Mouse (Mus musculus) fibroblast of lung, adult 2 months (primary cell): ENCODE results near the gene Mrpl33.
A peak's percentile ranks its signal among the peaks of the same experiment; 100 is the strongest.
"Not testable (repeated sequence)": the region's sequence is repeated elsewhere in the genome, so short reads cannot be mapped to it uniquely, and the experiment has no call there.

Experiments
- DNase-seq: peaks from one replicate; pipeline ENCODE4 v3.0.0-alpha.2; 2011; ENCODE audit warnings: low read depth

Mrpl33 gene

DNA sequence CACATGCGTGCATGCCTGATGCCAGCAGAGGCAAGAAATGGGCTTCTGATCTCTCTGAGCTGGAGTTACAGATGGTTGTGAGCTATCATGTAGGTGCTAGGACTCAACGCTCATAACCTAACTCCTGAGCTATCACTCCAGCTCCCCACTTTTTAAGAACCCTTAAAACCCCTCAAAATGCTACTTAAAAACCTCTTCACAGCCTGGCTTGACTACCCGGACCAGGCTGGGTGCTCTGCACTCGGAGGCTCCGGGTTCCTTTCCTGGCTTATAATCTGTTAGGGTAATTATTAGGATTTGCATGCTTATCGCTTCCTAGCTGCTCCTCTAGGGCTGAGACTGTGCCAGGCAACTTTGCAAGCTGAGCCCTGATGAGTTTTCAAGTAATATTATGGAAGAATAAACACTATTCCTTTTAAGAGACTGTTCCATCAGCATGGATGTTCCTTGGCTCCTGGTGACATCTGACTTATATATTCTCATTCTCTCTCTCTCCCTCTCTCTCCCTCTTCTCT is 752 bp downstream of the Mrpl33 start:
- no peak for DNase-seq

DNA sequence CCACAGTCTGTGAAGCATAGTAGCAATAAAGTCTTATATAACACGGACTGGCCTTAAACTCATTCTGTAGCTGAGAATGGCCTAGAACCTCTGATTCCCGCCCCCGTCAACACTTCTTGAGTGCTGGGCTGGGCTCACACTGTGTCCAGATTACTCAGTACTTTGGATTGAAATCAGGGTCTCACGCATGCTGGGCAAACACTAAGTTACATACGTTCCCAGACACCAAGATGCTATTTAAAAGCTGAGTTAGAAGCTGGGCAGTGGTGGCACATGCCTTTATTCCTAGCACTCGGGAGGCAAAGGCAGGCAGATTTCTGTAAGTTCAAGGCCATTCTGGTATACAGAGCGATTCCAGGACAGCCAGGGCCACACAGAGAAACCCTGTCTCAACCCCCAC is 1.4 kb downstream of the Mrpl33 start:
- DNase-seq, result peak; percentile 59

DNA sequence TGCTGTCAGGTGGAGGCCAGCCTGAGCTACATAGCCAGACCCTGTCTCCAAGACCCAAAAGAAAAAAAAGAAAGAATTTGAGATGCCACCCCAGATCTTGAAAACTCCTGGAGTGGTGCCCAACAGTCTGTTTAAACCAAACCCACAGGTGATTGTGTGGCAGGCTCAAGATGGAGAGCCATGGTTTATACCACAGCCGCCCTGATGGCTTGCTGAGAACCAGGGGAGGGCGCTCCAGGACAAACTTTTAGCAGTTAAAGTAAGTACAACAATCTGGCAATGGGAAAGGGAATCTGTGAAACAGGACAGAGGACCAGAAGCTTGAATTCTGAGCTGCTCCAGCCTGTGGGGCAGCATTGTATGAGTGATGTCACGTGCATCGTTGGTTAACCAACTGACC is 1.8 kb downstream of the Mrpl33 start:
- DNase-seq, result no peak

DNA sequence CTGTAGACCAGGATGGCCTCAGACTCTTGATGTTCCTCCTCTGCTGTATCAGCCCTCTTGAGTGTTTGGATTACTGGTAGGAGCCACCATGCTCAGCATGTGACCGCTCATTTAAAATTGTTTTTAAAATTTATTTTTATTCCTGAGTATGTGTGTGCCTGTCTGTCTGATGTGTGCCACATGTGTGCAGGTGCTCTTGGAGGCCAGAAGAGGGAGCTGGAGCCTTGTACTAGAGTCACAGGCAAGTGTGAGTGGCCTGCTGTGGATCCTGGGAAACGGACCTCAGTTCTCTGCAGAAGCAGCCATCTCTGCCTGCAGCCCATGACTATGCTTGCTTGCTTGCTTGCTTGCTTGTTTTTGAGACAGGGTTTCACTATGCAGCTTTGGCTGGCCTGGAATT is 2.4 kb downstream of the Mrpl33 start:
- no peak for DNase-seq

DNA sequence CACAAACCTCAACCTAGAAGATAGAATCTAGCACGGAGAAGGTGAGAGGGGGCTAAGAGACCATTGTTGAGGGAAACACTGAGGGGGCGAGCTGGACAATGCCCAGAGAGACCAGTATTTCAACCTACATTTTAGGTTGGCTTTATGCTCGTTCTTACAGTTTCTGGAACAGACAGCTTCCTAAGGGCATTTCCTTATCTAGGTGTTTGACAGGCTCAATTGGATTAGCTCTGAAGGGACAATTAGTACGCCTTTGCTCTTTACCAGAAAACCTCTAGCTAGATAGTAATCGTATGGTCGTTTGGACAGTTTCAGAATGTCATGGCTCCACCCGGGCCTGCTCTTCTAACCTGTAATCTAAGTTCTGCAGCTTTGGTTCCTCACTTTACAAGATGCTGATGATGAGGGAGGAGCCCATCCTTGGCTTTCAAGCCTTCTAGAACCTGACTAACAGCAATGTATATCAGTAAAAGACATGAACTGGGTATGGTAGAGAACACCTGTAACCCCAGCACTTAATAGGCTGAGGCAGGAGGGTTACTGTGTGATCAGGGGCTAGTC is 4.5 kb downstream of the Mrpl33 start:
- no peak for DNase-seq

DNA sequence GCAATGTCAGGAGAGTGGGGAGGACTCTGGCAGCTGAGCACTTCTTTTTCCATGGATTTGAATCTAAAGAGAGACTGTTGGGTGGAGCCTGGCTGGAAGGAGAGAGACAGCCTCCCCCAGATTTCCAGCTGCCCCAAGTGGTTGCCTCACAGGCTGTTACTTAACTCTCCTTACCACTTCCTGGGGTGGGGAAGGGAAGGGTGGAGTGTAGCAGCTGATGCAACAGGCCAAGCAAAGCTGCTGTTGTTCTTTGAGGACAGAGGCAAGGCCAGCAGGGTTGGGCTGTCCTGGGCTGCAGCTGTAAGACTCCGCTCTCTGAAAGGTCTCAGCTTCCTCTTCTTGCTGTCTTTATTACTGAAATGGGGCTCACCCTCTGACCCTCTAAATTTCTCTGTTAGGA is 5.6 kb downstream of the Mrpl33 start:
- peak; percentile 92 for DNase-seq

DNA sequence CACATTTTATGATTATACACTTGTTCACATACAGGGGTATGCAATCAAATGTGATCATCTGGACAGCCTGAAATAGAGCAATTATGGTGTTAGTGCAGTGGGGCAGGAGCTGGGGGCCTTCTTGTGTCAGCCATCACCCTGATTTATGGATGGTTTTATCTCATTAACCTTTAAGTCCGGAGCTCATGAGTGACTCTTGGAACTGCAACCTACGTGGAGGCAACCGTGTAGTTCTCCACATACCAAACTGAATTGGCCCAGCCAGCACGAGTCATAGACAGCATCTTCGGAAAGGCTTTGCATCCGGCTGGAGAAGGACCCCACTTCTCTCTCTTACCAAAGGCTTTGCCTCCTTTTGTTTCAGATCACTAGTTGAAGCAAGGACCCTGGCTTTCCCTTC is 7.0 kb downstream of the Mrpl33 start:
- no peak for DNase-seq

DNA sequence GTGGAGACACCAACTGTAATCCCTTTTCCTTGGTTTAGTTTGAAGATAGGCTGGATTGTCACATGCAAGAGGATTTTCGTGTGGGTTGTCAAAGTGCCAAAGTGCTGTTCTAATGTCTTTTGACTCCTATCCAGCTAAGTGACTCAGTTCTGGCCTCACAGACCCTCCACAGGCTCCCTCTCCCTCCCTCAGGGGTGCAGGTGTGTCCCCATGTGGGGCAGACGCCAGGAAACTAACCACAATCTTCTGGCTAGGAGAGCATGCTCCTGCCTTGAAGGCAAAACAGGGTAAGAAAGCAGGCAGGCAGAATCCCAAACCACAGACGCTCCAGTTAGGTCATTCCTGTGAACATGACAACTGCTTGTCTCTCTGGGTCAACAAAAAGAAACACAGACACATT is 9.4 kb downstream of the Mrpl33 start:
- DNase-seq, result peak; percentile 97

DNA sequence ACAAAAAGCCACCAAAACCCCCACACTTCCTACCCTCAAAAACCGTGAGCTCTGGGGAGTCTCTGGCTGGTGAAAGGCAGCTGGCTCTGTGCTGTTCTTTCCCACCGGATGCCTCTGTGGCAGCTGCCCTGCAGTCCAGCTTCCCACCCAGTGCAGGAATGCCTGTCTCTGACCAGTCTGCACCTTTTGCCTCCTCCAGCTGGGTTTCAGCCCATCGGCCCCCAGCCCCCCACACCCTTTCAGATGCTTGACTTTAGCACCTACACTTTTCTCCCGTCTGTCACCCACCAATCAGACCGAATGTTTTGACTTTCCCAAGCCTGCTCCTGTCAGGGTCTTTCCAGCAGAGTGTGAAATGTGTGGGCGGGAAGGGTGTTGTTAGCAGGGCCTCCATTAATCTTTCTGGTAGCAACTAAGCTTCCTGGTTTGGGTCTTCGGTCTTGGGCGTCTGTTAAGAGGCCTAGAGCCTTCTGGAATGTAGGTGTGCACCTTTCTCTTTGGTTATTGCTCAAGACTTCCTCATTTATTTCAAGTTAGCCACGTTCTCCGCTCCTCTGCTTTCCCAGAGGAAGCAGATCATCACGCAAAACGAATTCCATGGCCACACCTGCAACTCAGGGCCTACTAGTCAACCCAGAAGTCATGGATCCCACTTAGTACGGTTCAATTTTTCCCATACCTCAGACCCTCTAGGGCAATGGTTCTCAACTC is 13.8 kb downstream of the Mrpl33 start:
- DNase-seq, result no peak

DNA sequence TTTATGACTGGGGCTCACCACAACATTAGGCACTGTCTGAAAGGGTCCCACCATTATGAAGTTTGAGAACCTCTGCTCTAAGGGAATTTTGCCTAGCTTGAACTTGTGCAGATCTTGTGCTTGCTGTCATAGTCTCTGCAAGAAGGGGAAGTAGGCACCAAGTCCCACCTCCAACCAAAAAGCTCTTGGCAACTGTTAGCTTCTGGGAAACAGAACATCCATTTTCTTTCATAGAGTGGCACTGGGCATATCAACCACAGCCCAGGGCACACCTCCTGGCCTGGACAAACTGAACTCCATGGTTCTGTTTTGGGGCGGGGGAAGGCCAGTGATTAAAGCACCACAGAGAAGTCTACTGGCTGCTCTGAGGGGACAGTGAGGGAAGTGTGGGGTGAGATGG is 14.5 kb downstream of the Mrpl33 start:
- DNase-seq, result no peak

DNA sequence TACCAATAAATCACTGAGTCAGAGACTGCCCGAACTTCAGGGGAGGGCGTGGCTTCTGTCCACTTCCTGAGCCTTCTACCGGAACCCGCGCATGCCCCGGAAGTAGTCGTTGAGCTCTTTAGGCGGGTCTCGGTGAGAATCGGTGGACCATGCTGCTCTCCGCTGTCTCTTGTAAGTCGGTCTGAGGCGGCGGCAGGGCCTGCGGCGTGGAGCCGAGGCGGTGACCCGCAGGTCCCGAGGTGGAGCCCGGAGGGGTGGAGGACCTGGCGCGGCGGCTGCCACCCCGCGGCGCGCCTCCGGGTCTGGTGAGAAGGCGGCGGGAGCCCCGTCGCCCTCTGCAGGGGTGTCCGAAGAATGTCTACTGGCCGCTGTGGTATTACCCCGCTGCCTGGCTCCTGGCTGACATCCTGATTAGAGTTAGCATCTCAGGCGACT is 17.1 kb downstream of the Mrpl33 start:
- peak; percentile 60 for DNase-seq

DNA sequence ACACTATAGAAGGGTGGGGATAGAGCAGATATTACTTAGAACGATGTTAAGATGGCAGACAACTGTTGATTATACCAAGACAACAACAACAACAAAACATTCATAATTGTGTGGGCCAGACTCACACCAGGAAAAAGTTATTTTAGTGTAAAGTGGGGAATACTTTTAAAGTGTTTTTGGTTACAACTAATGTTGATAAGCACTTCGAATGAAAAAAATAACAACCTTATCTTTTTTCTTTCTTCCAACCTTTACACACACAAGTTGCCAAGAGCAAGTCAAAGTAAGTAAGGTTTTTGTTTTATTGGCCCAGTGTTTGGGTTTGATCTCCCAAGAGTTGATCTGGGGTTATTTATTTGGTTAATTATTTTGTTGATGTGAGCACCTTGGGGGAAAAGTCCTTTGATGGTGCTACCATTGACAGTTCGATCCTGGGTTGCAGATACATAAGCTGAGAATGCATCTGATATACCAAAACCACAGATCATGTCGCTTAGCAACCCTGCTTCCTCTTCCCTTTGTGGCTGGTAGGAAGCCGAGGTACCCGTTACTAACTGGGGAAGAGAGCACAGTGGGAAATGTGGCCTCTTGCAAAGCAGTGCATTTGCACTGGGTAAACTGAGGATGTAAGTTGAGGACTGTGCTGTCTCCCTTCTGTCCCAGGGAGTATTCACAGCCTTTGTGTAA is 17.7 kb downstream of the Mrpl33 start:
- no peak for DNase-seq

DNA sequence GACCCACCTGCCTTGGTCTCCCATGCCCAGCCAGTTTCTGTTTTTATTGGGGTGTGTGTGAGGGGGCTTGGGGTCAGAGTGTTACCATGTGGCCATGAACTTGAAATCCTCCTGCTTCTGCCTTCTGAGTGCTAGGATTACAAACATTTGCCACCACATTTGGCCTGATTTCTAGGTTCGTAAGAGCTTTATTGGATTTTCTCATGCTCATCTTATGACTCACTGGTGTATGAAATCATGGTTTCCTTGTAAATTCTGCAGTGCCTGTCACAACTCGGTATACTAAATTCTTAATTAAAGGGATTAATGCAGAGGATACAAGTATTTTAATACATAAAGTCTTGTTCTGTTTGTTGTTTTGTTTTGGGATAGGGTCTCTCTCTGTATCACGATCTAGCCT is 23.6 kb downstream of the Mrpl33 start:
- DNase-seq, result no peak

DNA sequence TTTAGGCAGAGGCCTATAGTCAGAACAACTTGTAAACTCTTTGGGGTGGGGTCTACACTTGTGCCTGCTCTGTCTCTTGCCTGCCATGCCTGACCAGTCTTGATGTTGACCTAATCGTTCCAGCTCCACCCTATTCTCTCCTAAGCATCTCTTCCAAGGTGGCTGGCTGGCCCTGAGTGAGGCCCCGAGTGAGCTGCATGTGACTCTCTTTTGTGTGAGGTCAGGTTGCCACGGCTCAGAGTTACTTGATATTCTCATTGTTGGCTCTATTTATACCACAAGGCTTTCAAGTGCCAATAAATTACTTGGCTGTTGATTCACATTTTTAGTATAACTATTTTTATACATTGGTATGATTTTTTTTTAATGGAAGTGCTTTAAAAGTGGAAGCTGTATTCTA is 30.4 kb downstream of the Mrpl33 start:
- DNase-seq, result peak; percentile 67

DNA sequence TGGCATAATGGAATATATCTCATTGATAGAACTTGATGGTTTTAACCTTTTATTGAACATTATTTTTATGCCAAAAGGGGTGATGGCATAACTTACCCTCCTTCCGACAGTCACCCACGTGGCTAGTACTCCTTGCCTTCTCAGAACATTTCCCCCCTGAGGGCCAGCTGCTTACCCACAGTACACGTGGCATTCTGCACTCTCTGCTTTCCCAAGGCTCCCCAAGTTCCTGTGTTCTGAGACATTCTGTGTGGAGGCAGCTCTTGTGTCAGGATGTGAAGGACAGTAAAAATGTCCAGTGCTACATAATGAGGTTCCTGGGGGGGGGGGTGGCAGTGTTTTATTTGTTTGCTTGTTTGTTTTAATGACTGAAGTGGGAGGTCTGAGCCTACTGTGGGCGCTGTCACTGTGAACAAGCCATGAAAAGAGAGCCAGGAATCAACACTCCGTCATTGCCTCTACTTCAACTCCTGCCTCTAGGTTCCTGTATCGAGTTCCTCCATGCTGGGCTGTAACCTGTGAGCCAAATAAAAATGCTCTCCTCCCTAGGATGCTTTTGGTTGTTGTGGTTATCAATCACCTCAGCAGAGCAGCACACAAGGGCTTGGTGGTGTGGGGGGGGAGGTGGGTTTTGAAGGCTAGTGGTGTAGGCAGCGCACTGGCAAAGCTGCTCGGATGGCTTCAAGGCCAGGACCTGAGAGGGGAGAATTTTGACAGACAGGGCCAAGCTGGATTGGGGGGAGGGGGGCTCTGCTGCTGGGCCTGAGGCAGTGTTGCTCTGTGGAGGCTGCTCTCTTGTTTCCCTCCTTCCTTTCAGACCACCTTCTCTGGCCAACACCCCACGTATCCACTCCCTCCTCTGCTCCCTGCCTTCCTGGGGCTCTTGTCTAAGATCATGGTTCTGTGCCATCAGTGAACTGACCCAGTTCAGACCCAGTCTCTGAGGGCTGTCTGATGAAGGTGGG is 31.1 kb downstream of the Mrpl33 start:
- DNase-seq, result peak; percentile 64

DNA sequence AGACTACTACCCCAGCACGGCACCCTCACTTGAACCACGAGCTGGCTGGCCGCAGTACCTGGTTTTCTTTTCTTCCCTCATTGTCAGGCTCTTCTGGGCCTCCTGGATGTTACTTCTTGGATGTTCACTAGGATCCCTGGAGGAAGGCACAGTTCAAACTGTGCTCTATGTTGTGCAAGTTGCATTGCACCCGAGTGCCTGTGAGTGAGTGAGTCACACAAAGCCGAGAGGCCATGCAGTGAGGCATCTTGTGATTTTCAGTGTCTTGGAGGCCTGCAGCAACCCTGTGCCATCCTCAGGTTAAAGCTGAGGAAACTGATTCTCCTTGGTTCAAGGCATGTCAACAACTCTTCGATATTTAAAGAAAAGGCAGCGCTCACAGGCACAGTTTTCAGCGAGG is 31.8 kb downstream of the Mrpl33 start:
- no peak for DNase-seq

DNA sequence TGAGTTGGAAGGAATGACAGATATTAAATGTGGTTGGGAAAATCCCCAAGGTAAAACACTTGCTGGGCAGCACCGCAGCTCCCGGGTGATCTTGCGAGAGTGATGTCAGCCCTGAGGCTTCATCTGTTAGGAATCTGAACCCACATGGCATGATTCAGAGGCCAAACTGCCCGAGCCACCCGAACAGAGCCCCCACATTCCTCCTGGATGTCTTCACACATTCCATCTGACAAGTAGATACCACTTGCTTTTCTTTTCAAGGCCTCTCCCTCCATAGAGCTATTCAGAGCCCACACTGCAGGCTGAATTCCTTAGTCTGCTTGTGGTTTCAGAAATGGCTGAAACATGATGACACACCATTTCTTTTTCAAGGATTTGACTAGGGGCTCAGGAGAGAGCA is 33.3 kb downstream of the Mrpl33 start:
- peak; percentile 94 for DNase-seq

DNA sequence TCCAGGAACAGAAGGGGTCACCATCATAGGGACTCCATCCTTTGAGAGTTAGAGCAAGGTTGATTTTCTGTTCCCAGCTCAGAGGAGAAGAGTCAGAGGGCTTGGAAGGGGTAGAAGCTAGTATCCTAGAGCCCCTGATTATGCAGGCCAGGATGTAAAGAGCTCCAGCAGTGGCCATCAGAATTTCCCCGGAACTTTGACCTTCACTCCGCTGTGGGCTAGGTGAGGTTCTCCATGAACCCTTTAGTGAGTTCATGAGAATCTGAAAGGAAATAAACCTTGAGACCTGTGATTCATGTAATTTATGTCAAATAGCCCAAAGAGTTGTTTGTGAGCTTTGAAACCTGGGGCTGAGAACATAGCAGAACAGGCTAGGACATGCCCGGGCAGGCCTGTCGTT is 34.4 kb downstream of the Mrpl33 start:
- not testable (repeated sequence) for DNase-seq

DNA sequence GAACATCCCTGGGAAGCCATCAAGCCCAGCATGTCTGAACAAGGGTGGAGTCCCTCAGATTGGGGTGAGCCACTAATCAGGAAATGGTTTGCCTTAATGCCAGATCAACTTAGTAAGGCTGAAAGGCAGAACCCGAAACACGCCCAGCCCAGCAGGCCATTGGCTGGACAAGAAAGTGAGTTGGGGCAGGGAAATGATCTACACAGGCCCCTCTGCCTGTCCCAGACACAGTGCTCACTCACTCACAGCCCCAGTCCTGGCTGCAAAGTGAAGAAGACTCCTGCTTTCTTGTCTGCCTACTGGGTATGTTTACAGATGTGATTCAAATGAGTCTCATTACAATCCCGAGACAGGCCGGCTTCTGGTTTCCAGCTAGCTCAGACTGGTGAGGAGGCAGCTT is 37.4 kb downstream of the Mrpl33 start:
- no peak for DNase-seq

DNA sequence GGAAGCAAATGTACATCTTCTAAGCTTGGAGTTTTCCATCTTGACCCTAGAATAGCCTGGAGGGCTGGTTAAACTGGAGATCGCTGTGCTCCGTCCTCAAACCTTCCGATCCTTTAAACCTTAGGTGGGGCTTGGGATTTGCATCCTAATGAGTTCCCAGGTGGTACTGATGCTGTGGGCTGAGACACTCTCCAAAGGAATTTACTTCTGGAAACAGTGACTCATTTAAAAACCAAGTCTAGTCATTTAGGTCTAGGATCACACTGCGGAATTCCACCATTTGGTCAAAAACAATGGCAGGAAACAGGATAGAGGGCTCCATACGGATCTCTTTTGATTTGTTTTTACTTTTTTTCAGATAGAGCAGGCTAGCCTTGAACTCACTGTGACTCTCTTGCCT is 37.9 kb downstream of the Mrpl33 start:
- DNase-seq, result no peak

DNA sequence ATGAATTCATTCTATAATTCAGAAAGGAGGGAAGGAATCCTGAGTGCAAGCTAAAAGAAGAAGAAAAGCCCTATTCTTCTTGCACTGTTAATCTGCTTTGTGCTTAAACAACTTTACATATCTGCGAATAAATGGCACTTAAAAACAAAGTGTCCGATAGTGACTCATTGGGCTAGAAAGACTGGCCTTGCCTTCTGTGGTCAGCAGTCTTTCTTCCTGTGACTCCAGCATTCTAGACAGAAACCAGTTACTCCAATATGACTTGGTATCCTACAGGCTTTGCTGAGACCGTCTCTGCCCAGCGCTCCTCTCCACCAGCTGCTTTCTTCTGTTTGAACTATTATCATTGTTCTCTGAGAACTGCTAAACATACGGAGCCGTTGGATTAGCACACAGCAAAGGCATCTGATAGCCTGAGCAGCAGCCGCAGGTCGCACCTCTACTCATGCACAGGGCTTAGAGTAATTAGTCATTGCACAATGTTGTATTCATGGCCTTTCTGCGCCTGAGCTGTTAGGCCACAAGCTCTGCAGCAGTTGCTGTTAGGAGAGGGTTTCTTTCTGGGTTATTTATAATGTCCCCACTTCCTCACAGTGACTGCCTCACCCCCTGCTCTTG is 40.0 kb downstream of the Mrpl33 start:
- no peak for DNase-seq

DNA sequence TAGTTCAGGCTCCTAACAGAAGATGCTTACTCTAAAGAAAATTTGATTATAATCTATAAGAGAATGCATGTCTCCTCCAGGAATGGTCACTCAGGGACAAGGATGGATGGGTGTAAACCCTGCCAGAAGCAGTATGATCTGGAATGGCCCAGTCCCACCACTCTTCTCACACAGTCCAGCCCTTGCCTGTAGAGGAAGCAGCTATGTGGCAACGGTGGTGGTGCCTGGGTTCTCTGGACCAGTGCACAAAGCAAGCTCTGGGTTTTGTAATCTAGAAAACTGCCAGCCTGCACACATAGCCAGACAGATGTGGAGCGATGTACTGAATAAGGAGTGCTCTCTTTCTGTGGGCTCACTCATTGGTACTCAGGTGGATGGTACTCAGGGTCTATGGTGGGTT is 43.8 kb downstream of the Mrpl33 start:
- no peak for DNase-seq
